Mouse (Mus musculus): ENCODE data around the gene Acyp1. TPM values are rescaled to one million over a fixed set of nuclear protein-coding genes. Genes with fewer than 3 reads are reported as not detected.

Acyp1 gene
- polyA plus RNA-seq, 1 experiment from 2014 or later = 59.2 TPM

DNA sequence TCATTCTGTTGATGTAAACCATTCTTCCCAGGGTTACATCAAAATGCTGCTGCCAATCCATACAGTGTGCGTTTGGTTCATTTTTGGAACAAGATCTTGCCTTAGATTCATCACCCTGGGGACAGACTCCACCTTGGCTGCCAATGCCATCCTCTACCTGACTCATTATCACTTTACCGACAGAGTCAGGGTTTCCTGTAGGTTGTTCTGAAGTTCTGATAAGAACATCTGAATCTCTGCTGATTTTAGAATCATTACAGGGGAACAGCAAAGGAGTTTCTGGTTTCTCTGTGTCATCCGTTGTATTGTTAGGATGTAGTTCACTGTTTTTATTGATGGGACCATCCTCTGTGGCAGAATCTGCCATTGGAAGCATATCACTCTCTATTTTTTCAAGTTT lies 22.0 kb downstream of the Acyp1 start:
- Histone ChIP-seq H3K4me1 (peaks cover 13% of the 10 kb centered on the region), H3K9ac (no peak overlapping the region), H3K9me3 (no peaks in the 10 kb centered on the region), H3K36me3 (peaks cover 15% of the 10 kb centered on the region; the same call in 1 of the 2 replicates), H3K27me3 (replicated peaks) (no peaks in the 10 kb centered on the region), H3K4me2 (no peak overlapping the region), H3K4me3 (no peak overlapping the region), H3K27ac (replicated peaks) (no peak overlapping the region)
- ATAC-seq (ENCODE audit: extremely low read depth, insufficient number of reproducible peaks, low FRiP score, low TSS enrichment) = no peak
- WGBS = 79% methylated on average over 3 of the region's 3 CpGs

DNA sequence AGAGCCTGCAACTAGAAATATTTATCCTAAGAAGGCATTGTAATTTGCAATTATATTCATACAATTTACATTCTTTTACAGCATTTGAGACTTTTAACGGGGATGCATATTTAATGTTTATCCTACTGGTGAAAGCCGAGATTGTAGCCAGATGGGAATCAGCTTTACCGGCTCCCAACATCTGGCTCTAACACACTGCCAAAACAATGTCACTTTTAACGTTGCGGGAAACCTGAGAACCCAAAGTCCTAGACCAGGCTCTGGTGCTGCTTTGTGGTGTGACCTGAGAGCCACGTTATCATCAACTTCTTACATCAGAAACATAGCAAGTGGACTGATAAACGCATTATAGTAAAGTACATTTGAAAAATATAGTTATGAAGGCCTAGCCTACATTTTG lies 23.3 kb downstream of the Acyp1 start:
- no peak overlapping the region for H3K4me2 ChIP-seq
- H3K27me3 ChIP-seq (replicated peaks) = no peaks in the 10 kb centered on the region
- ATAC-seq (ENCODE audit: extremely low read depth, insufficient number of reproducible peaks, low FRiP score, low TSS enrichment) = no peak
- WGBS = 46% methylated on average over 7 of the region's 7 CpGs
- no peak overlapping the region for H3K27ac ChIP-seq (replicated peaks)
- H3K9ac ChIP-seq = no peak overlapping the region
- H3K4me1 ChIP-seq = peaks cover 12% of the 10 kb centered on the region
- H3K36me3 ChIP-seq = peaks cover 23% of the 10 kb centered on the region; the same call in 1 of the 2 replicates
- H3K9me3 ChIP-seq = no peaks in the 10 kb centered on the region
- no peak overlapping the region for H3K4me3 ChIP-seq

DNA sequence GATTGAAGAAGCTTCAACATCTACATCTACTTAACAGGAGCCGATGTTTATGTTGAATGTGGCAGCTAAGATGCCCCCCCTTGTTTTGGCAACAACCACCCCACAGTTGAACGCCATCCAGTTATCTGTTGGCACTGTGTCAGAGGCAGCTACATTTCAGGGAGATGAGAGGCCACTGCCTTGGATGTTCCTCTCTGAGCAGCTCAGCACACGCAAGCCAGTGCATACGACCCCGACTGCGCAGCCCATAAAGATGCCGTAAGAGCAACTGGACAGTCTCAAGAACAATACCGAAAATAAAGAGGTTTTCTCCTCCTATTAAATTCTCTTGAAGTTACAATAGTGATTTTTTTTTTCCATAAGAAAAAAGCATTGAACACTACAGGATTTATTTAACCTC lies 23.7 kb downstream of the Acyp1 start:
- no peak for ATAC-seq (ENCODE audit: extremely low read depth, insufficient number of reproducible peaks, low FRiP score, low TSS enrichment)
- Histone ChIP-seq H3K27ac (replicated peaks) (no peak overlapping the region), H3K4me3 (no peak overlapping the region), H3K4me1 (peaks cover 9% of the 10 kb centered on the region), H3K36me3 (peaks cover 23% of the 10 kb centered on the region; the same call in 1 of the 2 replicates), H3K9me3 (no peaks in the 10 kb centered on the region), H3K4me2 (no peak overlapping the region), H3K9ac (no peak overlapping the region), H3K27me3 (replicated peaks) (no peaks in the 10 kb centered on the region)
- WGBS = 68% methylated on average over 8 of the region's 8 CpGs

DNA sequence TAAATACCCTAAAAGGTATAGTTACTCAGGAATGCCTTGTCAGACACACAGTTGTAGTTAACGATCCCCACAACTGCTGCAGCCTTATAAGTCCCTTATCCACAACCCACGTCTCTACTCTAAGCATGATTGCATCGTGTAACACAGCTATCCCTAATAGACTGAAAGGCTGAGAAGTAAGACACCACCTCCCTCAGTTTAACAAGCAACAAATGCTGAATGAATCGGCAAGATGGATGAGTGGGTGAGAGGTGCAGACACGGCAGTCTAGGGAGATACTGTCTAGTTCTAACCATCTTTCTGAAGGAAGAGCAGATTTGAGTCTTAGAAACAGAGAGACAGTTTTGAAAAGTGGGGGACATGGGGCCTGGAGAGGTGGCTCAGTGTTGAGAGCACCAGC lies 25.0 kb downstream of the Acyp1 start:
- 63% methylated on average over 5 of the region's 5 CpGs for WGBS
- no peak for ATAC-seq (ENCODE audit: extremely low read depth, insufficient number of reproducible peaks, low FRiP score, low TSS enrichment)
- Histone ChIP-seq H3K4me2 (no peak overlapping the region), H3K4me1 (peaks cover 9% of the 10 kb centered on the region), H3K27ac (replicated peaks) (no peak overlapping the region), H3K4me3 (no peak overlapping the region), H3K36me3 (peaks cover 22% of the 10 kb centered on the region), H3K9me3 (no peaks in the 10 kb centered on the region), H3K27me3 (replicated peaks) (no peaks in the 10 kb centered on the region), H3K9ac (no peak overlapping the region)

DNA sequence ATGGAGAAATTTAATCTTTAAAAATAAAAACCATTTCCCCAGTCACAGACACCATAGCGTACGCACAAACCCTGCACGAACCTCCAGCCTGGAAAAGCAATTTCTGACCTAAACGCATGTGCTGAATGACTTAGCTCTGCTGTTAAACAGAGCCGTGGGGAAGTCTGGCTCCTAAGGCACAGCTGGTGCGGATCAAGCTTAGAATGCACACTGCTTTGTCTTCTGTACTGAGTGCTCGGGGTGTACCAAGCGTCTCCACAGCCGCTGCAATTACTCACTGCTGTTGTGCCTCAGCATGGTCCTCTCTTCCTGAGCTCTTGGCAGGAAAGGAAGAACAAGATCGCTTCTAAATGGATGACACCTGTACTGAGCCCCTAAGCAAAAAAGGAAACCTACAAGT lies 25.7 kb downstream of the Acyp1 start:
- Histone ChIP-seq H3K9me3 (no peaks in the 10 kb centered on the region), H3K27me3 (replicated peaks) (no peaks in the 10 kb centered on the region), H3K27ac (replicated peaks) (0 out of 2 replicates have a peak overlapping the region, but pooled peaks have one; percentile 29), H3K4me3 (no peak overlapping the region), H3K4me2 (no peak overlapping the region), H3K36me3 (peaks cover 19% of the 10 kb centered on the region), H3K9ac (no peak overlapping the region), H3K4me1 (peaks cover 9% of the 10 kb centered on the region)
- 66% methylated on average over 10 of the region's 10 CpGs for WGBS
- no peak for ATAC-seq (ENCODE audit: extremely low read depth, insufficient number of reproducible peaks, low FRiP score, low TSS enrichment)

DNA sequence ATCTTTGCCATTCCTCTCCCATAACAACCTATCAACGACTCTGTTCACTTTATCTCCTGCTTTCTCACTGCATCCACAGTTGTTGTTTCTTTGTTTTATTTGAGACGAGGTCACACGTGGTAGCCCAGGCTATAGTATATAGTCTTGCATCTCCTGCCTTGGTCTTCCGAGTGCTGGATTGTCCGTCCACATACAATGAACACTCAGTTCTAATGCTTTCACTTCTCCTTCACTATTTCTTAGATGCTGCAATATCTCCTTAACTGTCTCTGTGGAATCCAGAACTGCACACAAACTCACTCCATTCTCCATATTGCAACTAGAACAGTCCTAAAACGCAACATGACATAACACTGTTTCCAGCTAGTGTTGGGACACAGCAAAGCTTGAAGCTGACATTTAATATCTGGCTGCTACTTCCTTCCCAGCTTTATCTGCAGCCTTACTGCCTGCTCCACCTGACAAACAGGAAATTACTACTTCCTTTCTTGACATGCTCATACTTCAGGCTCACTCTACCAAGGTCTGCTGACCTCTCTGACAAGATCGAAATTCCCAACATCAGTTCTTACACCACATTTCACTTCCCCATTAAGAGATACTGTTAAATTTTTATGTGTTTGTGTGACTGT lies 31.1 kb downstream of the Acyp1 start:
- Histone ChIP-seq H3K27ac (replicated peaks) (peak overlapping the region; percentile 82), H3K9me3 (no peaks in the 10 kb centered on the region), H3K4me1 (peaks cover 16% of the 10 kb centered on the region), H3K4me2 (no peak overlapping the region), H3K27me3 (replicated peaks) (no peaks in the 10 kb centered on the region), H3K4me3 (no peak overlapping the region), H3K9ac (no peak overlapping the region), H3K36me3 (peaks cover 18% of the 10 kb centered on the region)
- 49% methylated on average over 7 of the region's 7 CpGs for WGBS
- no peak for ATAC-seq (ENCODE audit: extremely low read depth, insufficient number of reproducible peaks, low FRiP score, low TSS enrichment)

DNA sequence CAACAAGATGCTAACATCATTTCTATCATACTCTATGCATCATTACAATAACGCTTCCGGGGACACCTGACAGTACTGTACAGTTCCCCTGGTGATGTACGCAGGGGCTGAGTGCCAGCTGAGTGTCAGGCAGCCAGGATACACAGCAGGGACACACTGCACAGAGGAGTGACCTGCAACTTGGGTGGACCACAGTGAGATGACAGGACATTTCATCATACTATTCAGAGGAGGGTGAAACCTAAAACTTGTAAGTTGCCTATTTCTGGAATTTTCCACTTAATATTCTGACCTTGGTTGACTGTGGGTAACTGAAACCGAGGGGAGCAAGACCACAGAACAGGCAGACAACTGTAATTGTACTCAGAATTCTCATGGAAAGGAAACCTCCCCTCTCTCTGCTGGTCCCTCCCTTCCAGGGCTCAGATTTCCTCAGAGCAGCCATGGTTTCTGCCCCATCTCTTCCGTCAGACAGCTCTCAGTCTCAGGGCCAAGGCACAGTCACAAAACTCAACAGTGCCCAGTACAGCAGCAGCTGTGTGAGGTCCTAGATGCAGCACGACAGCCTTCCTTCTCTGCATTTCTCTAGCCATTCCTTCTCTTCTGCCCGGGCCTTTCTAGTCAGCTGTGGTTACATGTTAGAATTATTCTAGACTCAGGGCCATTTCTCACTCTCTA lies 32.0 kb downstream of the Acyp1 start:
- no peak overlapping the region for H3K9ac ChIP-seq

DNA sequence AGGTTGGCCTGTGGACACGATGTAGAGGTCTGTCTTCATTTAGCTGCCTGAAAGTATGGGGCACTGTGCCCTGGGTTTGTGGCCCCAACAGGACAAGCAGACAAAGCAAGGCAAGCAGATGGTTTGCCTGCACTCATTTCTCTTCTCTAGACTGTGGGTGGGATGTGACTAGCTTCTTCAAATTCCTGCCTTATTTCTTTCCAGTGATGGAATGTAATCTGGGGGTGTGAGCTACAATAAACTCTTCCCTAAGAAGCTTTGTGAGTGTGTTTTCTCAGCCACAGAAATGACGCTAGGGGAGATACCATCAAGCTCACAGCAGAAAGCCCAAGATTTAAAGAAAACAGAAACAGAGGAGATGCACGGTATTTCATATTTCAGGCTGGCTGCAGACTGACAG lies 36.2 kb downstream of the Acyp1 start:
- 67% methylated on average over 3 of the region's 3 CpGs for WGBS
- H3K4me3 ChIP-seq = no peak overlapping the region

More for the DNA sequence above, 32.0 kb downstream of the Acyp1 start:
- H3K4me1 ChIP-seq = peaks cover 16% of the 10 kb centered on the region
- ATAC-seq (ENCODE audit: extremely low read depth, insufficient number of reproducible peaks, low FRiP score, low TSS enrichment) = no peak
- H3K9me3 ChIP-seq = no peaks in the 10 kb centered on the region
- WGBS = 54% methylated on average over 7 of the region's 7 CpGs
- H3K4me2 ChIP-seq = no peak overlapping the region
- H3K4me3 ChIP-seq = no peak overlapping the region
- peak overlapping the region; percentile 82 for H3K27ac ChIP-seq (replicated peaks)
- H3K27me3 ChIP-seq (replicated peaks) = no peaks in the 10 kb centered on the region
- peaks cover 18% of the 10 kb centered on the region for H3K36me3 ChIP-seq

DNA sequence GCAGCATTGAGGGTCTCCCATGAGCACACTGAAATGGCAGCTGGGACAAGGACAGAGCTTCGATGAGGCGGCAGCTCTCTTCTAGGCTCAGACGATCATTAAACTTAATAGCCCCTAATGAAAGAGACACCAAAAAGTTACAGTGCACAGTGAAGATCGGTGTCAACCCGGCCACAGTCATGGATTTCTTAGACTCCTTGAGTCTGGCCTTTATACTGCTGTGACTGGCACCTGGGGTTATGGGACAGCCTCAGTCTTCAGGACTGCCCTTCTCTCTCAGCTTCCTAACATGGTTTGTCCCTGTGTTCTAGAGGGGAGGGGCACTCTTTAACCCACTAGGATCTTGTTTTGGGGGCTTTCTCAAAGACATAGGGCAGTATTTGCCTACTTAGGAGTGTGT lies 50.7 kb downstream of the Acyp1 start:
- Histone ChIP-seq H3K36me3 (peaks cover 32% of the 10 kb centered on the region), H3K4me1 (no peaks in the 10 kb centered on the region; the same call in 1 of the 2 replicates), H3K4me2 (no peak overlapping the region), H3K27ac (replicated peaks) (no peak overlapping the region), H3K9me3 (no peaks in the 10 kb centered on the region), H3K27me3 (replicated peaks) (no peaks in the 10 kb centered on the region), H3K9ac (no peak overlapping the region), H3K4me3 (no peak overlapping the region)
- no peak for ATAC-seq (ENCODE audit: extremely low read depth, insufficient number of reproducible peaks, low FRiP score, low TSS enrichment)
- WGBS = 90% methylated on average over 5 of the region's 5 CpGs

More for the DNA sequence above, 36.2 kb downstream of the Acyp1 start:
- H3K9ac ChIP-seq = no peak overlapping the region
- ATAC-seq (ENCODE audit: extremely low read depth, insufficient number of reproducible peaks, low FRiP score, low TSS enrichment) = no peak
- H3K4me2 ChIP-seq = no peak overlapping the region
- no peaks in the 10 kb centered on the region for H3K27me3 ChIP-seq (replicated peaks)
- peaks cover 11% of the 10 kb centered on the region; the same call in 1 of the 2 replicates for H3K9me3 ChIP-seq
- H3K36me3 ChIP-seq = peaks cover 23% of the 10 kb centered on the region
- peaks cover 13% of the 10 kb centered on the region for H3K4me1 ChIP-seq
- H3K27ac ChIP-seq (replicated peaks) = no peak overlapping the region

DNA sequence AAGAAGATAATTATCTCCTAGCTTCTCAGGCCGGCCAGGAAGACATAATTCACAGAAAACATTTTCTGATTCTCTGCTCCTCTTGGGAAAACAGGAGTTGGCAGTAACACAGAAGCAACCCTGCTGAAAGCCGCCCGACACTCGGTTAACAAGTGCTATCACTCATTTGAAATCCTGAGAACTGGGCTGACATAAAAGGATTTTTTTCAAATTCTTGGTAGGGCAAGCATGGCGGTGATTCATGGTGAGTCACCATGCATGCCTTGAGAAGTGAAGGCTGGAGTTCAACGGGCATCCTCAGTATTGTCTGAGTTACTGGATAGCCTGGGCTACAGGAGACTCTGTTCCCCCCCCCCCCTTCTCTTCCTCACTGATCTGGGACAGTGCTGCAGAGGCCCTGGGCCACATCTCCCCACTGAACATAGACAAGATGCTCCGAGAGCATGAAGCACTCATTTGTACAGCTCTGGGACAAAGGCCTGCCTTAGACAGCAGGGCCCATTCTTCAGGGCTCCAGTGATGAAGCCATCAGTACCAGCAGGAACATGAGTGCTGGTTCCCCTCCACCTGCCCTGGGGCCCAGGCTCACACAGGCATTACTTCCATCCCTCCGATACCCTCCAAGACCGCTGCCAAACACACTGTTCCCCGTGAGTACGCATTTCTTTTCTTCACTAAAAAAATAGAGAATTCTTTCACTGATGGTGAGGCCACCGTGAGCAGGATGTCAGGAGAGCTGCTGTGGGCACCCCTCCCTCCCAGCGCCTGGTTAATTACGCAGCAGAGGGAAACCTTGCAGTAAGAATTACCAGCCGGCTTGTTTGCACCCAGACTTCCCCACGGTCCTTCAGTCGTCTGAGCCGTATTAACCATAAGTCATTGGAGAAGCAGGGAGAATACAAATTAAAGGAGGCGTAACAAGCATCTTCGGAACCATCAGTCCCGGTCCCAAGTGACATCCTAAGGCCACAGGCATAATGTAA lies 54.6 kb downstream of the Acyp1 start:
- Histone ChIP-seq H3K9ac (no peak overlapping the region), H3K4me3 (no peak overlapping the region), H3K4me1 (0 out of 2 replicates have a peak, but pooled peaks cover under 1% of the 10 kb centered on the region), H3K27ac (replicated peaks) (no peak overlapping the region), H3K9me3 (no peaks in the 10 kb centered on the region), H3K4me2 (no peak overlapping the region), H3K36me3 (peaks cover 24% of the 10 kb centered on the region), H3K27me3 (replicated peaks) (no peaks in the 10 kb centered on the region)
- 81% methylated on average over 21 of the region's 21 CpGs for WGBS
- ATAC-seq (ENCODE audit: extremely low read depth, insufficient number of reproducible peaks, low FRiP score, low TSS enrichment) = no peak

Measured in heart, embryonic 13.5 days (tissue).